Comparison of ENCODE assay signal across 31 mouse cellular contexts in genomic region chr1:153709451-153709850, GRCm38 (mm10). TPM values are rescaled to one million over a fixed set of nuclear protein-coding genes. Genes with fewer than 3 reads are reported as not detected.
DNase-seq lines count a peak whose midpoint lies in the region; ATAC-seq and TF ChIP-seq lines count a peak whose summit lies in the region.
"Had no signal": no experiment of that assay in that cellular context is flagged by ENCODE, and none has a peak within 500 bp of the region (broad histone marks: within the 10 kb centered on the region; RNA-seq: fewer than 3 reads in every experiment).

No protein-coding gene starts in this region.

- H3K9me3 ChIP-seq in lung, embryonic 14.5 days (ENCODE audit: low read depth, low read length) = no peaks in the 10 kb centered on the region
- no peaks in the 10 kb centered on the region for H3K9me3 ChIP-seq in lung, postnatal 0 days (ENCODE audit: low read length)
- H3K9me3 ChIP-seq in midbrain, embryonic 16.5 days (replicated peaks; ENCODE audit: control insufficient read depth, low read length, poor library complexity, severe bottlenecking) = no peaks in the 10 kb centered on the region
- no peaks in the 10 kb centered on the region for H3K9me3 ChIP-seq in liver, embryonic 12.5 days (replicated peaks)
- H3K9me3 ChIP-seq: forebrain, embryonic 10.5 days; G1E; hindbrain, embryonic 10.5 days; limb, embryonic 13.5 days; liver, embryonic 13.5 days; midbrain, embryonic 13.5 days; neural tube, embryonic 12.5 days; stomach, embryonic 15.5 days had no signal

- TF ChIP-seq CTCF in lung, embryonic 14.5 days (IDR thresholded peaks at IDR 0.05; ENCODE audit: low read depth) = no peak
- TF ChIP-seq CTCF in lung, postnatal 0 days (IDR thresholded peaks at IDR 0.05) = no peak

- H3K27me3 ChIP-seq in lung, embryonic 14.5 days (ENCODE audit: insufficient read depth, low read length) = no peaks in the 10 kb centered on the region
- no peaks in the 10 kb centered on the region for H3K27me3 ChIP-seq in lung, postnatal 0 days (replicated peaks; ENCODE audit: insufficient read depth, low read length)
- no peaks in the 10 kb centered on the region for H3K27me3 ChIP-seq in splenic B cell, adult 2 months (ENCODE audit: control insufficient read depth, insufficient read depth, low read length, poor library complexity, severe bottlenecking)
- no peaks in the 10 kb centered on the region for H3K27me3 ChIP-seq in midbrain, embryonic 16.5 days (ENCODE audit: control insufficient read depth, insufficient read depth, low read depth, low read length)
- peaks cover 2% of the 10 kb centered on the region; the same call in 1 of the 2 replicates for H3K27me3 ChIP-seq in liver, embryonic 12.5 days (replicated peaks)
- H3K27me3 ChIP-seq: limb, embryonic 13.5 days; liver, embryonic 13.5 days; midbrain, embryonic 13.5 days; neural tube, embryonic 12.5 days; stomach, embryonic 15.5 days had no signal

- no peak for DNase-seq in lung, embryonic 14.5 days
- no peak for DNase-seq in lung, postnatal 0 days (ENCODE audit: low spot score)
- DNase-seq in CD4-positive, CD25-positive, alpha-beta regulatory T cell, adult 2 months (ENCODE audit: low read depth, low spot score) = peak; percentile 31
- peak; percentile 4 for DNase-seq in splenic B cell, adult 2 months (ENCODE audit: low read depth, low spot score)
- DNase-seq: adrenal gland, postnatal 10 days; cerebellum, adult 8-10 months; gastrocnemius, postnatal 36 days; heart, postnatal 10 days; layer of hippocampus, adult 9-11 months; liver, embryonic 13.5 days; lung, adult 2 months; retina, postnatal 1 day; right cerebral cortex, postnatal 25 days; spleen, adult 18-20 months; thymus, postnatal 25 days had no signal

- H3K9ac ChIP-seq in lung, embryonic 14.5 days = no peak overlapping the region
- H3K9ac ChIP-seq in lung, postnatal 0 days (replicated peaks; ENCODE audit: low read depth) = no peak overlapping the region
- H3K9ac ChIP-seq in midbrain, embryonic 16.5 days (ENCODE audit: low read depth, low read length) = no peak overlapping the region
- no peak overlapping the region for H3K9ac ChIP-seq in liver, embryonic 12.5 days
- H3K9ac ChIP-seq: limb, embryonic 13.5 days; liver, embryonic 13.5 days; midbrain, embryonic 13.5 days; neural tube, embryonic 12.5 days; stomach, embryonic 15.5 days had no signal

- 31% methylated on average over 5 of the region's 5 CpGs for WGBS in lung, embryonic 14.5 days
- WGBS in lung, postnatal 0 days = 34% methylated on average over 5 of the region's 5 CpGs
- 74% methylated on average over 5 of the region's 5 CpGs for WGBS in midbrain, embryonic 16.5 days
- 12% methylated on average over 5 of the region's 5 CpGs for WGBS in liver, embryonic 12.5 days (ENCODE audit: insufficient replicate concordance)

- H3K27ac ChIP-seq in lung, embryonic 14.5 days (ENCODE audit: low read depth) = no peak overlapping the region
- no peak overlapping the region for H3K27ac ChIP-seq in lung, postnatal 0 days (ENCODE audit: low read length)
- H3K27ac ChIP-seq in midbrain, embryonic 16.5 days (ENCODE audit: low read length) = no peak overlapping the region
- H3K27ac ChIP-seq in liver, embryonic 12.5 days = no peak overlapping the region
- H3K27ac ChIP-seq: forebrain, embryonic 10.5 days; hindbrain, embryonic 10.5 days; hindbrain, postnatal 0 days; kidney, postnatal 0 days; limb, embryonic 13.5 days; liver, embryonic 13.5 days; macrophage; midbrain, embryonic 13.5 days; neural tube, embryonic 12.5 days; stomach, embryonic 15.5 days had no signal

- H3K36me3 ChIP-seq in lung, embryonic 14.5 days (ENCODE audit: insufficient read depth) = no peaks in the 10 kb centered on the region
- H3K36me3 ChIP-seq in lung, postnatal 0 days (ENCODE audit: insufficient read depth, low read length) = no peaks in the 10 kb centered on the region
- H3K36me3 ChIP-seq in splenic B cell, adult 2 months (ENCODE audit: control insufficient read depth, insufficient read depth, low read length, poor library complexity, severe bottlenecking) = no peaks in the 10 kb centered on the region
- H3K36me3 ChIP-seq in midbrain, embryonic 16.5 days (ENCODE audit: control insufficient read depth, insufficient read depth, low read length) = no peaks in the 10 kb centered on the region
- no peaks in the 10 kb centered on the region for H3K36me3 ChIP-seq in liver, embryonic 12.5 days
- H3K36me3 ChIP-seq: forebrain, embryonic 10.5 days; G1E; hindbrain, embryonic 10.5 days; limb, embryonic 13.5 days; liver, embryonic 13.5 days; midbrain, embryonic 13.5 days; neural tube, embryonic 12.5 days; stomach, embryonic 15.5 days had no signal

- TF ChIP-seq EP300 in lung, postnatal 0 days (IDR thresholded peaks at IDR 0.05) = no peak

- no peak overlapping the region for H3K4me3 ChIP-seq in lung, embryonic 14.5 days (ENCODE audit: low read depth, low read length)
- no peak overlapping the region for H3K4me3 ChIP-seq in lung, postnatal 0 days (ENCODE audit: low read depth, low read length)
- no peak overlapping the region for H3K4me3 ChIP-seq in midbrain, embryonic 16.5 days (ENCODE audit: low read depth, low read length)
- H3K4me3 ChIP-seq in liver, embryonic 12.5 days = no peak overlapping the region
- H3K4me3 ChIP-seq: forebrain, embryonic 10.5 days; hindbrain, embryonic 10.5 days; limb, embryonic 13.5 days; liver, embryonic 13.5 days; midbrain, embryonic 13.5 days; neural tube, embryonic 12.5 days; stomach, embryonic 15.5 days had no signal

- peak; percentile 21; the same call in 1 of the 2 replicates for ATAC-seq in lung, embryonic 14.5 days (ENCODE audit: insufficient read depth)
- ATAC-seq in lung, postnatal 0 days = no peak
- ATAC-seq in granulocyte monocyte progenitor cell, adult 5-6 weeks (replicated peaks; ENCODE audit: poor library complexity, severe bottlenecking) = peak; percentile 89
- no peak for ATAC-seq in midbrain, embryonic 16.5 days
- no peak for ATAC-seq in liver, embryonic 12.5 days
- ATAC-seq: forebrain, embryonic 16.5 days; hindbrain, postnatal 0 days; intestine, postnatal 0 days; midbrain, embryonic 13.5 days had no signal

- no peak overlapping the region for H3K4me2 ChIP-seq in lung, embryonic 14.5 days
- H3K4me2 ChIP-seq in lung, postnatal 0 days (replicated peaks; ENCODE audit: low read depth, low read length) = no peak overlapping the region
- H3K4me2 ChIP-seq in midbrain, embryonic 16.5 days (ENCODE audit: low read length) = no peak overlapping the region
- no peak overlapping the region for H3K4me2 ChIP-seq in liver, embryonic 12.5 days
- H3K4me2 ChIP-seq: heart, embryonic 11.5 days; limb, embryonic 13.5 days; liver, embryonic 13.5 days; midbrain, embryonic 13.5 days; neural tube, embryonic 12.5 days; stomach, embryonic 15.5 days had no signal

- H3K4me1 ChIP-seq in lung, embryonic 14.5 days (ENCODE audit: insufficient read depth) = no peaks in the 10 kb centered on the region
- no peaks in the 10 kb centered on the region for H3K4me1 ChIP-seq in lung, postnatal 0 days (ENCODE audit: insufficient read depth, low read depth, low read length)
- no peaks in the 10 kb centered on the region for H3K4me1 ChIP-seq in midbrain, embryonic 16.5 days (ENCODE audit: control insufficient read depth, insufficient read depth, low read length)
- peaks cover 7% of the 10 kb centered on the region; the same call in 1 of the 2 replicates for H3K4me1 ChIP-seq in liver, embryonic 12.5 days
- H3K4me1 ChIP-seq: liver, embryonic 13.5 days; stomach, embryonic 15.5 days had no signal

RNA-seq across cellular contexts. Expression of gene Rgs16, which starts 30.7 kb away (rescaled TPM):
- polyA plus RNA-seq in lung, embryonic 14.5 days (2014; fragmentation: Nextera tagmentation; extraction: Ambion mirVana) = 0.34 and 0.54 TPM in 2 replicates
- polyA plus RNA-seq in lung, postnatal 0 days (2015; fragmentation: Nextera tagmentation; extraction: Ambion mirVana) = 3.8 and 8.4 TPM in 2 replicates
- total RNA-seq in granulocyte monocyte progenitor cell, adult 5-6 weeks (2014; fragmentation: Nextera tagmentation) = not detected in 2 replicates
- 0.17 TPM in 1 of 2 replicates, not detected in the other for total RNA-seq in granulocyte monocyte progenitor cell, adult 5-6 weeks (2017)
- 21.8 and 31.3 TPM in 2 replicates for polyA plus RNA-seq in midbrain, embryonic 16.5 days (2015; fragmentation: Nextera tagmentation; extraction: Ambion mirVana)
- polyA plus RNA-seq in liver, embryonic 12.5 days (2016; fragmentation: Nextera tagmentation; extraction: Ambion mirVana) = 0.57 and 0.81 TPM in 2 replicates
- total RNA-seq: G1E had no signal
- polyA plus RNA-seq: G1E had no signal

RNA-seq across cellular contexts. Expression of gene Rnasel, which starts 39.8 kb away (rescaled TPM):
- polyA plus RNA-seq in lung, embryonic 14.5 days (2014; fragmentation: Nextera tagmentation; extraction: Ambion mirVana) = 6.8 and 7.7 TPM in 2 replicates
- polyA plus RNA-seq in lung, postnatal 0 days (2015; fragmentation: Nextera tagmentation; extraction: Ambion mirVana) = 13.1 and 16.6 TPM in 2 replicates
- total RNA-seq in granulocyte monocyte progenitor cell, adult 5-6 weeks (2014; fragmentation: Nextera tagmentation) = 35.9 and 55.9 TPM in 2 replicates
- total RNA-seq in granulocyte monocyte progenitor cell, adult 5-6 weeks (2017) = 52.3 and 72.8 TPM in 2 replicates
- 36.2 and 45.6 TPM in 2 replicates for polyA plus RNA-seq in midbrain, embryonic 16.5 days (2015; fragmentation: Nextera tagmentation; extraction: Ambion mirVana)
- 10.4 TPM in 2 replicates for polyA plus RNA-seq in liver, embryonic 12.5 days (2016; fragmentation: Nextera tagmentation; extraction: Ambion mirVana)

RNA-seq across cellular contexts. Expression of gene Rgs8, which starts 56.6 kb away (rescaled TPM):
- polyA plus RNA-seq in lung, embryonic 14.5 days (2014; fragmentation: Nextera tagmentation; extraction: Ambion mirVana) = 0.14 and 0.20 TPM in 2 replicates
- 0.12 and 0.14 TPM in 2 replicates for polyA plus RNA-seq in lung, postnatal 0 days (2015; fragmentation: Nextera tagmentation; extraction: Ambion mirVana)
- 0.34 and 4.6 TPM in 2 replicates for total RNA-seq in granulocyte monocyte progenitor cell, adult 5-6 weeks (2014; fragmentation: Nextera tagmentation)
- total RNA-seq in granulocyte monocyte progenitor cell, adult 5-6 weeks (2017) = 0.47 and 1.3 TPM in 2 replicates
- polyA plus RNA-seq in midbrain, embryonic 16.5 days (2015; fragmentation: Nextera tagmentation; extraction: Ambion mirVana) = 47.1 and 49.1 TPM in 2 replicates
- polyA plus RNA-seq in liver, embryonic 12.5 days (2016; fragmentation: Nextera tagmentation; extraction: Ambion mirVana) = 0.10 and 0.22 TPM in 2 replicates
- total RNA-seq: heart, postnatal 10 days had no signal
- polyA plus RNA-seq: G1E, macrophage had no signal

Comparison
In these comparisons a context has a peak if more than half of its experiments do, and no peak if none do; other contexts are left out.
1. ATAC-seq: peak in lung, embryonic 14.5 days (single experiment) and granulocyte monocyte progenitor cell, adult 5-6 weeks (single experiment); none in lung, postnatal 0 days (single experiment), midbrain, embryonic 16.5 days (single experiment) and liver, embryonic 12.5 days (single experiment).
2. DNase-seq: peak in CD4-positive, CD25-positive, alpha-beta regulatory T cell, adult 2 months (single experiment) and splenic B cell, adult 2 months (single experiment); none in lung, embryonic 14.5 days (single experiment) and lung, postnatal 0 days (single experiment).
3. RNA of gene Rgs8, which starts 56.6 kb away (polyA plus RNA-seq): 47.1 to 49.1 TPM in midbrain, embryonic 16.5 days; 0.14 to 0.20 TPM in lung, embryonic 14.5 days, 0.12 to 0.14 TPM in lung, postnatal 0 days and 0.10 to 0.22 TPM in liver, embryonic 12.5 days; every median in the first group is over 10 times any median in the second.